Mouse (Mus musculus) erythroblast, embryonic 14.5 days (primary cell): ENCODE data around the gene Ccn1. TPM values are rescaled to one million over a fixed set of nuclear protein-coding genes. Genes with fewer than 3 reads are reported as not detected.

ENCODE experiments used
- H3K27me3 ChIP-seq: 2 replicates; pipeline ENCODE4 v1.6.1; 2012; ENCODE audit warnings: inconsistent platforms; ENCODE audit not compliant: control insufficient read depth
- H3K36me3 ChIP-seq: 2 replicates; pipeline ENCODE4 v1.6.1; 2012; ENCODE audit warnings: mild to moderate bottlenecking, inconsistent platforms; ENCODE audit not compliant: control insufficient read depth
- H3K4me1 ChIP-seq: 2 replicates; pipeline ENCODE4 v1.6.1; 2012; ENCODE audit warnings: inconsistent platforms; ENCODE audit not compliant: control insufficient read depth
- H3K4me3 ChIP-seq: replicated peaks from 2 replicates; pipeline ENCODE3; 2012; ENCODE audit warnings: moderate library complexity, mild to moderate bottlenecking, inconsistent platforms
- H3K9me3 ChIP-seq: 2 replicates; pipeline ENCODE4 v1.6.1; 2012; ENCODE audit warnings: low read length, inconsistent platforms, mixed read lengths; ENCODE audit not compliant: control insufficient read depth
- GATA1 ChIP-seq: IDR thresholded peaks from 2 replicates; pipeline ENCODE4 v1.6.1; 2012; ENCODE audit warnings: low read length, inconsistent platforms, mixed read lengths
- TAL1 ChIP-seq: IDR thresholded peaks from 3 replicates; pipeline ENCODE4 v1.6.1; 2012; ENCODE audit warnings: low read length, inconsistent platforms, mixed read lengths
- polyA plus RNA-seq: library from polyadenylated mRNA; stranded (reverse); fragments of >175 nt; gene quantifications from 2 replicates; pipeline ENCODE4 v1.2.3, GENCODE M21; 2012

Gene Ccn1
- polyA plus RNA-seq, 1 experiment, result 0.09 TPM

DNA sequence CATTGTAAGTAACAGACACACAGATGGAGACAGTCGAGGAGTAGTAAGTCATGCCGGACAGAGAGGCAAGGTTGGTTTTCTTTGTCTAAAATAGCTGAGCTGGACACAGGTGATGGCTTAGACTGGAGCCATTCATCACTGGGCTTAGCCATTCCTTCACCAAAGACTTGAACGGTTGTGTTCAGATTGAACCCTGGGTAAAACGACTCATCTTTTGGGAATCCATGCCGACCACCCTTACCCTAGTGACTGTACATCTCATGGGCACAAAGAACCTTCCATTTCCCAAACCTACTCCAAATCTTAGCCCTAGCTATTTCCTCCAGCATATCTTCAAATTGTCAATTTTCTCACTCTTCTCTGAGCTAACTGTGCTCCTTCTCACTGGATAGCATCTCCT lies 30.9 kb upstream of the Ccn1 start:
- TF ChIP-seq TAL1, result no peak
- TF ChIP-seq GATA1, result no peak
- no peaks in the 10 kb centered on the region for H3K9me3 ChIP-seq
- no peaks in the 10 kb centered on the region for H3K27me3 ChIP-seq
- H3K36me3 ChIP-seq, result no peaks in the 10 kb centered on the region
- no peaks in the 10 kb centered on the region for H3K4me1 ChIP-seq
- no peak overlapping the region for H3K4me3 ChIP-seq

DNA sequence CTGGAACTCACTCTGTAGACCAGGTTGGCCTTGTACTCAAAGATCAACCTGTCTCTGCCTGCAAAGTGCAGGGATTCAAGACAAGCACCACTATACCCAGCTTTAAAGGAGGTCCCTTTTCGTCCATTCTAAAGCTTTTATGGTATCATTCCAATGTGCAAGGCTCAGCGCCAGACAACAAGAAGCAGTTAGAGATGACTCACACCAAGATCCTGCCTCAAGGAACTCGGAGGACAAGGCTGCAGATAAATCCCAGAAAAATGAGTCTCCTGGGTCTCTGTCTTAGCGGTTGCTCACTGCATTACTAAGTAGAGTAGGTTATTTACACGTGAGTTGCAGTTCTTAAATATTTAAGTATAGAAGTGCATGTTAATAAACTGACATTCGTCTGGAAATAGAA lies 26.4 kb upstream of the Ccn1 start:
- no peaks in the 10 kb centered on the region for H3K27me3 ChIP-seq
- no peaks in the 10 kb centered on the region for H3K4me1 ChIP-seq
- TF ChIP-seq GATA1, result no peak
- TF ChIP-seq TAL1, result no peak
- no peaks in the 10 kb centered on the region for H3K9me3 ChIP-seq
- no peak overlapping the region for H3K4me3 ChIP-seq
- no peaks in the 10 kb centered on the region for H3K36me3 ChIP-seq

- H3K27me3 ChIP-seq, result no peaks in the 10 kb centered on the region
- no peaks in the 10 kb centered on the region for H3K4me1 ChIP-seq
- H3K9me3 ChIP-seq, result no peaks in the 10 kb centered on the region
- H3K4me3 ChIP-seq, result no peak overlapping the region
- TF ChIP-seq GATA1 (no peak), TAL1 (no peak)
- no peaks in the 10 kb centered on the region for H3K36me3 ChIP-seq
Measured at GRCm38 (mm10) chr3:145674815-145675214, 25.0 kb upstream of the Ccn1 start.

- H3K36me3 ChIP-seq, result no peaks in the 10 kb centered on the region
- TF ChIP-seq GATA1 (no peak), TAL1 (no peak)
- no peak overlapping the region for H3K4me3 ChIP-seq
- no peaks in the 10 kb centered on the region; the same call in 1 of the 2 replicates for H3K9me3 ChIP-seq
- H3K4me1 ChIP-seq, result no peaks in the 10 kb centered on the region
- H3K27me3 ChIP-seq, result no peaks in the 10 kb centered on the region
Measured at GRCm38 (mm10) chr3:145666383-145666782, 16.6 kb upstream of the Ccn1 start.

- Histone ChIP-seq H3K9me3 (no peaks in the 10 kb centered on the region), H3K27me3 (peaks cover 22% of the 10 kb centered on the region), H3K4me1 (no peaks in the 10 kb centered on the region), H3K36me3 (no peaks in the 10 kb centered on the region), H3K4me3 (no peak overlapping the region)
- no peak for TF ChIP-seq TAL1
- TF ChIP-seq GATA1, result no peak
Measured at GRCm38 (mm10) chr3:145656993-145657713, 7.4 kb upstream of the Ccn1 start.

GRCm38 (mm10) chr3:145654944-145655343 lies 5.2 kb upstream of the Ccn1 start:
- H3K4me3 ChIP-seq, result no peak overlapping the region
- no peaks in the 10 kb centered on the region for H3K4me1 ChIP-seq
- TF ChIP-seq TAL1, result no peak
- TF ChIP-seq GATA1, result no peak

DNA sequence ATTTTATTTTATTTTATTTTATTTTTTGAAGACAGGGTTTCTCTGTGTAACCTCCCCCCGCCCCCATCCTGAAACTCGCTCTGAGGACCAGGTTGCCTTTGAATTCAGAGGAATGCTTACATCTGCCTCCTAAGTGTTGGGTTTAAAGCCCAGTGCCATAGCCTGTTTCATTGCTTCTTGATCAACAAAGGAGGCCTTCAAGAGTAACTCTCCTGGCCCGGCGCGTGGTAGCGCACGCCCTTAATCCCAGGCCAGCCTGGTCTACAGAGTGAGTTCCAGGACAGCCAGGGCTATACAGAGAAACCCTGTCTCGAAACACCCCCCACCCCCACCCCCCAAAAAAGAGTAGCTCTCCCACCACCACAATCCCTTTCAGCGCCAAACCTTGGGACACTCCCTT lies 4.2 kb upstream of the Ccn1 start:
- Histone ChIP-seq H3K36me3 (no peaks in the 10 kb centered on the region), H3K4me1 (no peaks in the 10 kb centered on the region), H3K4me3 (no peak overlapping the region), H3K9me3 (no peaks in the 10 kb centered on the region), H3K27me3 (peaks cover 53% of the 10 kb centered on the region)
- TF ChIP-seq GATA1 (no peak), TAL1 (no peak)

More at GRCm38 (mm10) chr3:145654944-145655343, 5.2 kb upstream of the Ccn1 start:
- Histone ChIP-seq H3K27me3 (peaks cover 44% of the 10 kb centered on the region), H3K36me3 (no peaks in the 10 kb centered on the region), H3K9me3 (no peaks in the 10 kb centered on the region)

DNA sequence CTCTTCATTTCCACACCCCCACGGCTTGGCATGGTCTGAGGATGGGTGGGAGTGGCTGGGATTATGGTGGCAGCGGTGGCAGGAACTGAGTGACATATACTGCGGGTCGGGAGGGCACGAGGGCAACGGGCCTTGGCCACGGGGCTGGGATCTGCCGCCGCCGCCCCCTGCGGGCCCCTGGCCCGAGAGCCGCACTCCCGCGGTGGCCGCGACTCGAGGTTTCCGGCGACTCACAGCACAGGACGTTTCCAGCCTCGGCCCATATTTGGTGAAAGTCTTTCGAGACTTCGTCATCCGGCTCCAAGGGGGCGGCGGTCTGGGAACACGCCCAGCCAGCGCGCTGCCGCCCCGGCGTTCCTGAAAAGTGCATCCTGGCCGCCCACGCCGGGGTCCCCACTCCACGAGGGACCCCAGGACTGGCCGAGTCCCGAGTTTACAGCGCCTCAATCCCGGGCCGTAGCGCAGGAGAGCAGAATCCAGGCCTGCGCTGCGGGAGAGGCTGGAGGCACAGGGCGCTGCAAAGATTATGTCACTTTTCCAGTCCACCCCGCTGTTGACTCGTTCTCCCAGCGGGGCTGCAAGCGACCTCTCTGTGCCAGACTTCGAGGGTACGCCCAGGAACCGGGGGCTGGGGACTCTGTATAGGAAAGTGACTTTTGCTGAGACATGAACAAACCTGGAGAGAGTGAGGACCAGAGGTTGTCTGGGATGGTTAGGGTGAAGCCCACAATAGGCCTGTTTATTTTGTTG lies 3.6 kb upstream of the Ccn1 start:
- TF ChIP-seq GATA1 (no peak), TAL1 (no peak)
- Histone ChIP-seq H3K4me3 (peak overlapping the region; percentile 33), H3K4me1 (no peaks in the 10 kb centered on the region), H3K27me3 (peaks cover 60% of the 10 kb centered on the region), H3K9me3 (no peaks in the 10 kb centered on the region), H3K36me3 (no peaks in the 10 kb centered on the region)

DNA sequence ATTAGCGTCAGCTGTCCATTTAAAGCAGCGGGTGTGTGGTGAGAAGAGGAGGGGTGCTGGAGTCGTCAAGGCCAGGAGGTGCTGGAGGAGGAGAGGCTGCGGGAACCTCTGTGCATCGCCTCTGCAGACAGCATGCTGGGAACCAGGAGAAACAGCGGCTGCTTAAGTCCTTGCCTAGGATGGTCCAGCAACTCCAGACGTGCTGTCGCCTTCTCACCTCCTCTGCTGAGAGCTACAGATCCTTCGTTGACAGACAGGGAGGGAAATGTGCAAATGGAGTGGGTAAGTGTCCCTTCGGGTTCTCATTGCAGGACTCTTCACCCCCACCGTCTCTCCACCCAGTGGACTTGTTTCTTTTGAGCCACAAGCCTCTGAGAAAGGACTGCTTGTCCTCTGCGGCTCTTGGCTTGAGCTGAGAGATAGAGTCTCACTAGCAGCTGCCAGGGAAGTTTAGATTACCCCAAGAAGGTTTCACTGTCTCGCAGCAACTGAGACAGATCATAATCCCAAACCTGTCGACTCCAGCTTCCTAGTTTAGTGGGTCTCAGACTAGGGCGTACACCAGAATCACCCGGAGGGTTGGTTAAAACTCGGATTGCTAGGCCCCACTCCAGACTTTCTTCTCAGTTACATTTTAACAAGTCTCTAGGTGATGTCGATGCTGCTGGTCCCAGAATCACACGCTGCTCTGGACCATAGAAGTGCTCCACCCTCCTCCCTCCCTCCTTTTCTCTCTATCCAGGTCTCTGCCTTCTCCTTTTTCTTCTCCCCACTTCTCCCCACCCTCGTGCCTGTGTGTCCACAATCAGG lies 2.7 kb upstream of the Ccn1 start:
- Histone ChIP-seq H3K36me3 (peaks cover 1% of the 10 kb centered on the region; the same call in 1 of the 2 replicates), H3K4me3 (no peak overlapping the region), H3K27me3 (peaks cover 67% of the 10 kb centered on the region), H3K4me1 (no peaks in the 10 kb centered on the region), H3K9me3 (no peaks in the 10 kb centered on the region)
- TF ChIP-seq TAL1, result no peak
- no peak for TF ChIP-seq GATA1
